Mouse (Mus musculus) thymus, adult 2 months (tissue): Measurements from ENCODE around the gene Fbxw2. TPM values are rescaled to one million over a fixed set of nuclear protein-coding genes. Genes with fewer than 3 reads are reported as not detected.

Source experiments
- DNase-seq: peaks from one replicate; pipeline ENCODE4 v3.0.0; 2021
- H3K27ac ChIP-seq: fragments of 200-500 bp; 2 replicates; pipeline ENCODE4 v1.5.1; 2012; ENCODE audit warnings: low read length, control low read depth; ENCODE audit not compliant: control insufficient read depth, insufficient read depth
- H3K27me3 ChIP-seq: fragments of 200-500 bp; 2 replicates; pipeline ENCODE4 v1.6.1; 2012; ENCODE audit warnings: mild to moderate bottlenecking, low read length, moderate library complexity, mixed read lengths; ENCODE audit not compliant: control insufficient read depth, insufficient read depth
- H3K36me3 ChIP-seq: fragments of 200-500 bp; 2 replicates; pipeline ENCODE4 v1.6.1; 2012; ENCODE audit warnings: mild to moderate bottlenecking, low read length, moderate library complexity; ENCODE audit not compliant: control insufficient read depth, insufficient read depth
- H3K4me1 ChIP-seq: fragments of 200-500 bp; replicated peaks from 2 replicates; pipeline ENCODE4 v1.6.1; 2012; ENCODE audit warnings: low read length; ENCODE audit not compliant: control insufficient read depth, insufficient read depth
- H3K4me3 ChIP-seq: fragments of 200-500 bp; 2 replicates; pipeline ENCODE4 v1.5.1; 2012; ENCODE audit warnings: mild to moderate bottlenecking, low read length, control low read depth, moderate library complexity; ENCODE audit not compliant: control insufficient read depth, insufficient read depth
- CTCF ChIP-seq: fragments of 200-500 bp; IDR thresholded peaks from 2 replicates; pipeline ENCODE4 v1.5.1; 2012; ENCODE audit warnings: mild to moderate bottlenecking, control low read depth, low read length, moderate library complexity, borderline replicate concordance; ENCODE audit not compliant: control insufficient read depth, poor library complexity, insufficient read depth; ENCODE audit errors: extremely low read depth
- POLR2A ChIP-seq: fragments of 200-500 bp; IDR thresholded peaks from 2 replicates; pipeline ENCODE4 v1.6.1; 2012; ENCODE audit warnings: mild to moderate bottlenecking, low read length, control low read depth, moderate library complexity; ENCODE audit not compliant: control insufficient read depth, poor library complexity, insufficient read depth; ENCODE audit errors: extremely low read depth
- WGBS: fragments of 180-500 bp; shearing (Covaris S2); methylation state at CpG from one replicate; pipeline ENCODE4 v1.1.7; 2018; 5-methylcytosine and 5-hydroxymethylcytosine counted together
- polyA plus RNA-seq: library from polyadenylated mRNA; depleted of rRNA; stranded (reverse); fragments of >200 nt; gene quantifications from 2 replicates; pipeline ENCODE4 v1.2.3, GENCODE M21; 2012

The Fbxw2 gene
- polyA plus RNA-seq, 1 experiment = 55.4 TPM

- H3K4me1 ChIP-seq = peaks cover 3% of the 10 kb centered on the region
- TF ChIP-seq POLR2A (no peak), CTCF (no peak)
- DNase-seq = peak; percentile 69
- H3K27me3 ChIP-seq = no peaks in the 10 kb centered on the region
- peak overlapping the region; percentile 52 for H3K4me3 ChIP-seq
- peak overlapping the region; percentile 63 for H3K27ac ChIP-seq
- WGBS = 3% methylated on average over 8 of the region's 8 CpGs
- H3K36me3 ChIP-seq = no peaks in the 10 kb centered on the region
Observed at GRCm38 (mm10) chr2:34790282-34790681, 35.8 kb downstream of the Fbxw2 start.

GRCm38 (mm10) chr2:34784085-34784484 lies 42.0 kb downstream of the Fbxw2 start:
- H3K27me3 ChIP-seq = no peaks in the 10 kb centered on the region
- H3K4me1 ChIP-seq = no peaks in the 10 kb centered on the region
- DNase-seq = peak; percentile 69
- H3K36me3 ChIP-seq = peaks cover 3% of the 10 kb centered on the region
- H3K27ac ChIP-seq = no peak overlapping the region
- H3K4me3 ChIP-seq = no peak overlapping the region
- TF ChIP-seq CTCF (peak; percentile 61; the same call in 1 of the 2 replicates), POLR2A (no peak)
- 81% methylated on average over 2 of the region's 2 CpGs for WGBS

- no peaks in the 10 kb centered on the region for H3K27me3 ChIP-seq
- 95% methylated on average over 14 of the region's 14 CpGs for WGBS
- H3K4me1 ChIP-seq = no peaks in the 10 kb centered on the region
- peaks cover 6% of the 10 kb centered on the region for H3K36me3 ChIP-seq
- DNase-seq = no peak
- H3K27ac ChIP-seq = no peak overlapping the region
- TF ChIP-seq CTCF = no peak
- no peak for TF ChIP-seq POLR2A
- no peak overlapping the region for H3K4me3 ChIP-seq
Observed at GRCm38 (mm10) chr2:34783064-34784020, 42.8 kb downstream of the Fbxw2 start.

- TF ChIP-seq POLR2A (no peak), CTCF (no peak)
- no peak overlapping the region for H3K4me3 ChIP-seq
- peaks cover 46% of the 10 kb centered on the region for H3K36me3 ChIP-seq
- no peaks in the 10 kb centered on the region for H3K27me3 ChIP-seq
- H3K4me1 ChIP-seq = no peaks in the 10 kb centered on the region; the same call in 1 of the 2 replicates
- H3K27ac ChIP-seq = no peak overlapping the region
- 91% methylated on average over 1 of the region's 1 CpGs for WGBS
- no peak for DNase-seq
Observed at GRCm38 (mm10) chr2:34777237-34777868, 48.8 kb downstream of the Fbxw2 start.

- Histone ChIP-seq H3K4me3 (no peak overlapping the region), H3K27me3 (no peaks in the 10 kb centered on the region), H3K4me1 (no peaks in the 10 kb centered on the region; the same call in 1 of the 2 replicates), H3K36me3 (peaks cover 46% of the 10 kb centered on the region), H3K27ac (no peak overlapping the region)
- TF ChIP-seq CTCF (no peak), POLR2A (no peak)
- no peak for DNase-seq
- WGBS = 89% methylated on average over 6 of the region's 6 CpGs
Observed at GRCm38 (mm10) chr2:34774493-34774892, 51.6 kb downstream of the Fbxw2 start.

- no peak for DNase-seq
- WGBS = 93% methylated on average over 4 of the region's 4 CpGs
- no peak for TF ChIP-seq POLR2A
- TF ChIP-seq CTCF = no peak
- H3K4me3 ChIP-seq = no peak overlapping the region
- H3K27ac ChIP-seq = no peak overlapping the region
- no peaks in the 10 kb centered on the region; the same call in 1 of the 2 replicates for H3K4me1 ChIP-seq
- H3K27me3 ChIP-seq = no peaks in the 10 kb centered on the region
- H3K36me3 ChIP-seq = peaks cover 40% of the 10 kb centered on the region
Observed at GRCm38 (mm10) chr2:34773673-34774072, 52.4 kb downstream of the Fbxw2 start.
